ENCODE assay signal across 9 mouse cellular contexts in the genomic region with DNA sequence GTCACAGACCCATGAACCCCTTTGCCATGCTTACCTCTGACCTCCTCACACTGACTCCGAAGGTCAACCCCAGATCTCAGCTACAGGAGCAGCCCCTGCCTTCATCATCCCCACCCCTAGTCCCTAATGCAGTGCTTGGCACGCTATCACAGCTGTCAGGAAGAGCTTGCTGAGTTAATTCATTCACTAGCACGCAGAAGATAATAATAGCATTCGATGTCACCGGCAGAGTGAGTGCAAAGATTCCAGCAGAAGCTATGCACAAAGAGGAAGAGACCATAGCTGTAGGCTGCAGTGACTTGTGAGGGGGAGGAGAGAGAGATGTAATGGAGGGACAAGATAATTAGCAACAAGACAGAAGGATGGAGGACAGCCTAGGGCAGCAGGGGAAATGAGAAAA. TPM values are rescaled to one million over a fixed set of nuclear protein-coding genes. Genes with fewer than 3 reads are reported as not detected.
DNase-seq lines count a peak whose midpoint lies in the region; ATAC-seq and TF ChIP-seq lines count a peak whose summit lies in the region.
"Had no signal": no experiment of that assay in that cellular context is flagged by ENCODE, and none has a peak within 500 bp of the region (broad histone marks: within the 10 kb centered on the region; RNA-seq: fewer than 3 reads in every experiment).

No protein-coding gene starts in this region.

- no peak overlapping the region for H3K4me3 ChIP-seq in left cerebral cortex, adult 2 months
- H3K4me3 ChIP-seq in embryonic facial prominence, embryonic 14.5 days (ENCODE audit: low read depth, low read length) = no peak overlapping the region
- H3K4me3 ChIP-seq in macrophage (ENCODE audit: inconsistent target) = no peak overlapping the region
- no peak overlapping the region for H3K4me3 ChIP-seq in thymus, adult 2 months (ENCODE audit: control insufficient read depth, insufficient read depth, low read length)

- H3K27me3 ChIP-seq in embryonic facial prominence, embryonic 14.5 days (replicated peaks; ENCODE audit: control insufficient read depth, insufficient read depth, low read length) = no peaks in the 10 kb centered on the region
- no peaks in the 10 kb centered on the region for H3K27me3 ChIP-seq in thymus, adult 2 months (ENCODE audit: control insufficient read depth, insufficient read depth, low read length)

- peaks cover 32% of the 10 kb centered on the region for H3K4me1 ChIP-seq in embryonic facial prominence, embryonic 14.5 days (ENCODE audit: control insufficient read depth, insufficient read depth, low read length)
- H3K4me1 ChIP-seq in thymus, adult 2 months (replicated peaks; ENCODE audit: control insufficient read depth, insufficient read depth, low read length) = no peaks in the 10 kb centered on the region

- no peak for ATAC-seq in embryonic facial prominence, embryonic 14.5 days (ENCODE audit: low read depth)

- no peak for TF ChIP-seq POLR2A in thymus, adult 2 months (IDR thresholded peaks at IDR 0.05; ENCODE audit: control insufficient read depth, extremely low read depth, insufficient read depth, low read length, poor library complexity)

- no peak overlapping the region for H3K9ac ChIP-seq in embryonic facial prominence, embryonic 14.5 days (ENCODE audit: low read depth, low read length)

- WGBS in embryonic facial prominence, embryonic 14.5 days = 40% methylated on average over 5 of the region's 5 CpGs
- WGBS in macrophage (ENCODE audit: missing documents) = 80% methylated on average over 5 of the region's 5 CpGs
- 78% methylated on average over 5 of the region's 5 CpGs for WGBS in thymus, adult 2 months

- no peak for TF ChIP-seq CTCF in left cerebral cortex, adult 2 months (IDR thresholded peaks at IDR 0.05)
- TF ChIP-seq CTCF in thymus, adult 2 months (IDR thresholded peaks at IDR 0.05; ENCODE audit: borderline replicate concordance, control insufficient read depth, extremely low read depth, insufficient read depth, low read length, poor library complexity) = no peak

- H3K36me3 ChIP-seq in embryonic facial prominence, embryonic 14.5 days (ENCODE audit: control insufficient read depth, insufficient read depth, low read length) = no peaks in the 10 kb centered on the region
- H3K36me3 ChIP-seq in macrophage (ENCODE audit: inconsistent target) = no peaks in the 10 kb centered on the region
- no peaks in the 10 kb centered on the region for H3K36me3 ChIP-seq in thymus, adult 2 months (ENCODE audit: control insufficient read depth, insufficient read depth, low read length)

- H3K79me2 ChIP-seq in macrophage (ENCODE audit: inconsistent target) = no peaks in the 10 kb centered on the region

- intact Hi-C loops in left cerebral cortex, adult 2 months (cut with DNase I) = no loop called here
- intact Hi-C loops in left cerebral cortex, postnatal 36 days (cut with DNase I) = no loop called here

- H3K9me3 ChIP-seq in embryonic facial prominence, embryonic 14.5 days (ENCODE audit: control insufficient read depth, low read length) = no peaks in the 10 kb centered on the region

- H3K27ac ChIP-seq in left cerebral cortex, adult 2 months = peak overlapping the region; percentile 72
- peak overlapping the region; percentile 96 for H3K27ac ChIP-seq in embryonic facial prominence, embryonic 14.5 days (replicated peaks; ENCODE audit: low read depth, low read length)
- H3K27ac ChIP-seq in macrophage = peak overlapping the region; percentile 37
- no peak overlapping the region for H3K27ac ChIP-seq in thymus, adult 2 months (ENCODE audit: control insufficient read depth, insufficient read depth, low read length)

- peak in 1 of 2 experiments; percentile 31 for DNase-seq in left cerebral cortex, adult 2 months (ENCODE audit: extremely low spot score in 1 of 2, low spot score in 2 of 2)
- no peak for DNase-seq in left cerebral cortex, postnatal 36 days (ENCODE audit: low spot score in 2 of 2)
- DNase-seq in embryonic facial prominence, embryonic 14.5 days (ENCODE audit: low spot score) = peak; percentile 76
- DNase-seq in heart, adult 9 months (ENCODE audit: low spot score in 2 of 2) = peak; percentile 56 to 61
- no peak for DNase-seq in ovary, postnatal 36 days (ENCODE audit: low spot score)
- no peak for DNase-seq in thymus, adult 2 months
- DNase-seq in urinary bladder, adult 18-20 months (ENCODE audit: low spot score in 2 of 2) = no peak

- H3K4me2 ChIP-seq in embryonic facial prominence, embryonic 14.5 days (ENCODE audit: low read depth, low read length) = no peak overlapping the region

RNA-seq across cellular contexts. Expression of a gene that starts 47.2 kb away (rescaled TPM):
- total RNA-seq in left cerebral cortex, adult 2 months (2021) = 10 to 100 TPM; 48.4 to 58.1 TPM
- 10 to 100 TPM; 46.7 to 47.7 TPM for total RNA-seq in left cerebral cortex, postnatal 36 days (2021)
- polyA plus RNA-seq in embryonic facial prominence, embryonic 14.5 days (2014; fragmentation: Nextera tagmentation; extraction: Ambion mirVana) = 20.9 and 23.7 TPM in 2 replicates
- total RNA-seq in macrophage (2018; cell fraction: chromatin; rRNA removed) = under 1 TPM in 2 of 26 experiments, not detected in 24; 0.29 to 0.70 TPM
- under 1 TPM in 7 of 26 experiments, not detected in 19; 0.03 to 0.22 (median 0.06) TPM for total RNA-seq in macrophage (2018; cell fraction: cytosol; rRNA removed)
- total RNA-seq in macrophage (2018; cell fraction: nucleus; rRNA removed) = under 1 TPM in 1 of 26 experiments, not detected in 25; 0.33 TPM
- 0.07 to 0.09 TPM in 2 of 3 replicates, not detected in the other for polyA plus RNA-seq in macrophage (2018)
- 1.9 and 2.8 TPM in 2 replicates for polyA plus RNA-seq in thymus, adult 2 months (2012; rRNA removed)
- total RNA-seq: hematopoietic stem cell, adult 5-6 weeks had no signal

Comparison
In these comparisons a context has a peak if more than half of its experiments do, and no peak if none do; other contexts are left out.
1. DNase-seq: peak in embryonic facial prominence, embryonic 14.5 days (single experiment) and heart, adult 9 months (2 of 2); none in left cerebral cortex, postnatal 36 days (0 of 2), ovary, postnatal 36 days (single experiment), thymus, adult 2 months (single experiment) and urinary bladder, adult 18-20 months (0 of 2).